In genomic region chr19:45153311-45154058, GRCm38 (mm10) we compare ENCODE assay signal across 14 mouse cellular contexts. TPM values are rescaled to one million over a fixed set of nuclear protein-coding genes. Genes with fewer than 3 reads are reported as not detected.
A peak's percentile ranks its signal among the peaks of the same experiment; 100 is the strongest.
DNase-seq lines count a peak whose midpoint lies in the region; ATAC-seq and TF ChIP-seq lines count a peak whose summit lies in the region.
"Had no signal": no experiment of that assay in that cellular context is flagged by ENCODE, and none has a peak within 500 bp of the region (broad histone marks: within the 10 kb centered on the region; RNA-seq: fewer than 3 reads in every experiment).

No protein-coding gene starts in this region.

- H3K4me3 ChIP-seq in forebrain, embryonic 10.5 days = peak overlapping the region; percentile 14
- H3K4me3 ChIP-seq in forebrain, embryonic 11.5 days (ENCODE audit: low read depth, low read length) = no peak overlapping the region
- 0 out of 2 replicates have a peak overlapping the region, but pooled peaks have one; percentile 5 for H3K4me3 ChIP-seq in kidney, postnatal 0 days (replicated peaks; ENCODE audit: low read depth, low read length)
- H3K4me3 ChIP-seq in embryonic facial prominence, embryonic 13.5 days = peak overlapping the region; percentile 27
- H3K4me3 ChIP-seq in neural tube, embryonic 15.5 days (replicated peaks) = 0 out of 2 replicates have a peak overlapping the region, but pooled peaks have one; percentile 6
- H3K4me3 ChIP-seq: forebrain, embryonic 12.5 days; liver, embryonic 13.5 days had no signal

- TF ChIP-seq CTCF in kidney, postnatal 0 days (IDR thresholded peaks at IDR 0.05; ENCODE audit: low read depth) = no peak

- H3K27me3 ChIP-seq in forebrain, embryonic 10.5 days (ENCODE audit: poor library complexity, severe bottlenecking) = peaks cover 100% of the 10 kb centered on the region
- peaks cover 94% of the 10 kb centered on the region for H3K27me3 ChIP-seq in forebrain, embryonic 11.5 days (ENCODE audit: control insufficient read depth, insufficient read depth, low read length)
- H3K27me3 ChIP-seq in kidney, postnatal 0 days (ENCODE audit: insufficient read depth, low read length) = peaks cover 88% of the 10 kb centered on the region
- peaks cover 99% of the 10 kb centered on the region for H3K27me3 ChIP-seq in embryonic facial prominence, embryonic 13.5 days
- H3K27me3 ChIP-seq in neural tube, embryonic 15.5 days (replicated peaks) = peaks cover 96% of the 10 kb centered on the region

- WGBS in forebrain, embryonic 10.5 days = under 1% methylated on average over 44 of the region's 44 CpGs
- under 1% methylated on average over 44 of the region's 44 CpGs for WGBS in forebrain, embryonic 11.5 days
- 2% methylated on average over 44 of the region's 44 CpGs for WGBS in kidney, postnatal 0 days
- WGBS in embryonic facial prominence, embryonic 13.5 days = 3% methylated on average over 44 of the region's 44 CpGs
- WGBS in neural tube, embryonic 15.5 days = under 1% methylated on average over 44 of the region's 44 CpGs

- no peak overlapping the region for H3K4me2 ChIP-seq in forebrain, embryonic 11.5 days (ENCODE audit: low read depth, low read length, severe bottlenecking)
- no peak overlapping the region for H3K4me2 ChIP-seq in kidney, postnatal 0 days (ENCODE audit: low read length)
- H3K4me2 ChIP-seq in embryonic facial prominence, embryonic 13.5 days = peak overlapping the region; percentile 48
- peak overlapping the region; percentile 13; the same call in 1 of the 2 replicates for H3K4me2 ChIP-seq in neural tube, embryonic 15.5 days
- H3K4me2 ChIP-seq: forebrain, embryonic 12.5 days; liver, embryonic 13.5 days had no signal

- no peaks in the 10 kb centered on the region for H3K36me3 ChIP-seq in forebrain, embryonic 10.5 days (replicated peaks)
- H3K36me3 ChIP-seq in forebrain, embryonic 11.5 days (ENCODE audit: control insufficient read depth, insufficient read depth, low read length) = no peaks in the 10 kb centered on the region
- no peaks in the 10 kb centered on the region for H3K36me3 ChIP-seq in kidney, postnatal 0 days (ENCODE audit: insufficient read depth, low read length)
- no peaks in the 10 kb centered on the region for H3K36me3 ChIP-seq in embryonic facial prominence, embryonic 13.5 days
- no peaks in the 10 kb centered on the region for H3K36me3 ChIP-seq in neural tube, embryonic 15.5 days
- H3K36me3 ChIP-seq: forebrain, embryonic 12.5 days; liver, embryonic 13.5 days had no signal

- no peak overlapping the region for H3K9ac ChIP-seq in forebrain, embryonic 11.5 days (ENCODE audit: low read length)
- H3K9ac ChIP-seq in kidney, postnatal 0 days (ENCODE audit: low read depth, low read length) = no peak overlapping the region
- H3K9ac ChIP-seq in embryonic facial prominence, embryonic 13.5 days = 0 out of 2 replicates have a peak overlapping the region, but pooled peaks have one; percentile 16
- no peak overlapping the region for H3K9ac ChIP-seq in neural tube, embryonic 15.5 days (replicated peaks)
- H3K9ac ChIP-seq: forebrain, embryonic 12.5 days; liver, embryonic 13.5 days had no signal

- no peak for ATAC-seq in forebrain, embryonic 11.5 days (replicated peaks; ENCODE audit: low FRiP score)
- no peak for ATAC-seq in kidney, postnatal 0 days (replicated peaks; ENCODE audit: low FRiP score, low read depth)
- no peak for ATAC-seq in embryonic facial prominence, embryonic 13.5 days (ENCODE audit: insufficient number of reproducible peaks, insufficient read depth, low FRiP score, low TSS enrichment, low read depth)
- no peak for ATAC-seq in neural tube, embryonic 15.5 days (ENCODE audit: low FRiP score)

- H3K4me1 ChIP-seq in forebrain, embryonic 10.5 days = peaks cover 40% of the 10 kb centered on the region
- H3K4me1 ChIP-seq in forebrain, embryonic 11.5 days (replicated peaks; ENCODE audit: control insufficient read depth, insufficient read depth, low read length) = peaks cover 9% of the 10 kb centered on the region
- 0 out of 2 replicates have a peak, but pooled peaks cover 5% of the 10 kb centered on the region for H3K4me1 ChIP-seq in kidney, postnatal 0 days (replicated peaks; ENCODE audit: insufficient read depth, low read length)
- peaks cover 40% of the 10 kb centered on the region for H3K4me1 ChIP-seq in embryonic facial prominence, embryonic 13.5 days
- peaks cover 13% of the 10 kb centered on the region for H3K4me1 ChIP-seq in neural tube, embryonic 15.5 days

- no peak overlapping the region for H3K27ac ChIP-seq in forebrain, embryonic 10.5 days
- H3K27ac ChIP-seq in forebrain, embryonic 11.5 days (ENCODE audit: low read depth, low read length) = no peak overlapping the region
- no peak overlapping the region for H3K27ac ChIP-seq in kidney, postnatal 0 days
- no peak overlapping the region for H3K27ac ChIP-seq in embryonic facial prominence, embryonic 13.5 days
- no peak overlapping the region for H3K27ac ChIP-seq in neural tube, embryonic 15.5 days (replicated peaks)
- H3K27ac ChIP-seq: forebrain, embryonic 12.5 days; liver, embryonic 13.5 days had no signal

- DNase-seq in forebrain, embryonic 10.5 days (ENCODE audit: extremely low spot score, low spot score) = no peak
- no peak for DNase-seq in forebrain, embryonic 11.5 days (ENCODE audit: low spot score)
- no peak for DNase-seq in kidney, postnatal 0 days (ENCODE audit: low spot score)
- DNase-seq in kidney, adult 9 months = no peak
- DNase-seq in left cerebral cortex, adult 11 months (ENCODE audit: low spot score) = no peak
- DNase-seq in frontal cortex, postnatal 14 days (ENCODE audit: low spot score in 2 of 2) = no peak
- DNase-seq: adrenal gland, postnatal 36 days; cerebellum, adult 9-11 months; layer of hippocampus, adult 9-11 months; liver, embryonic 13.5 days had no signal

- no peaks in the 10 kb centered on the region for H3K9me3 ChIP-seq in forebrain, embryonic 10.5 days
- H3K9me3 ChIP-seq in forebrain, embryonic 11.5 days (ENCODE audit: control insufficient read depth, low read length) = no peaks in the 10 kb centered on the region
- no peaks in the 10 kb centered on the region for H3K9me3 ChIP-seq in kidney, postnatal 0 days (replicated peaks; ENCODE audit: low read length)
- H3K9me3 ChIP-seq in embryonic facial prominence, embryonic 13.5 days = no peaks in the 10 kb centered on the region
- no peaks in the 10 kb centered on the region for H3K9me3 ChIP-seq in neural tube, embryonic 15.5 days (replicated peaks)
- H3K9me3 ChIP-seq: forebrain, embryonic 12.5 days; liver, embryonic 13.5 days had no signal

RNA-seq across cellular contexts. Expression of gene Tlx1, which starts 3.0 kb away (rescaled TPM):
- polyA plus RNA-seq in forebrain, embryonic 10.5 days (2016; fragmentation: Nextera tagmentation; extraction: Ambion mirVana) = not detected in 2 replicates
- not detected in 2 replicates for polyA plus RNA-seq in forebrain, embryonic 11.5 days (2014; fragmentation: Nextera tagmentation; extraction: Ambion mirVana)
- not detected in 2 replicates for polyA plus RNA-seq in kidney, postnatal 0 days (2015; fragmentation: Nextera tagmentation; extraction: Ambion mirVana)
- polyA plus RNA-seq in embryonic facial prominence, embryonic 13.5 days (2015; fragmentation: Nextera tagmentation; extraction: Ambion mirVana) = 0.25 and 1.5 TPM in 2 replicates
- polyA plus RNA-seq in neural tube, embryonic 15.5 days (2015; fragmentation: Nextera tagmentation; extraction: Ambion mirVana) = 0.14 and 0.26 TPM in 2 replicates
- polyA plus RNA-seq: liver, embryonic 13.5 days; small intestine, adult 2 months had no signal

Comparison
In these comparisons a context has a peak if more than half of its experiments do, and no peak if none do; other contexts are left out.
1. H3K4me2 ChIP-seq: peak in embryonic facial prominence, embryonic 13.5 days (single experiment) and neural tube, embryonic 15.5 days (single experiment); none in forebrain, embryonic 11.5 days (single experiment) and kidney, postnatal 0 days (single experiment).